Mouse (Mus musculus) monocyte, adult 59 days (primary cell): ENCODE results near the gene Gm6526. TPM values are rescaled to one million over a fixed set of nuclear protein-coding genes. Genes with fewer than 3 reads are reported as not detected.

Experiments
- total RNA-seq, 2 experiments: library from RNA; stranded (reverse); gene quantifications; one replicate each; pipeline ENCODE4 v1.2.4; 2023

The Gm6526 gene
- total RNA-seq = not detected

GRCm38 (mm10) chr14:43747566-43747965, at the start of gene Gm6526:
Gene Gm6526, plus strand, starts transcription at chr14:43747866.

GRCm38 (mm10) chr14:43727385-43727784, 20.3 kb upstream of the Gm6526 start, which contains the start of gene Gm16506:
Gene Gm16506, minus strand, starts transcription at chr14:43727485.

GRCm38 (mm10) chr14:43784645-43785044, 37.0 kb downstream of the Gm6526 start, which contains the start of gene Gm8180:
Gene Gm8180, minus strand, starts transcription at chr14:43784745.

Other genes starting within 250 kb of the Gm6526 start
- not detected for gene Gm5799, start 204.3 kb upstream of the Gm6526 start, total RNA-seq
- not detected for gene Gm17654, start 168.7 kb upstream of the Gm6526 start, total RNA-seq
- gene Gm10375, start 139.9 kb upstream of the Gm6526 start, total RNA-seq = not detected
- not detected for gene Gm8165, start 70.7 kb upstream of the Gm6526 start, total RNA-seq
- 1 to 10 TPM in 1 of 2 experiments, not detected in 1; 1.2 TPM for gene Gm7324, start 50.0 kb upstream of the Gm6526 start, total RNA-seq
- gene Gm16506, start 20.4 kb upstream of the Gm6526 start, total RNA-seq = not detected
- not detected for gene Gm8180, start 36.9 kb downstream of the Gm6526 start, total RNA-seq
- 10 to 100 TPM; 25.4 to 27.6 TPM for gene Ear1, start 127.7 kb downstream of the Gm6526 start, total RNA-seq
- not detected for gene Ear10, start 175.7 kb downstream of the Gm6526 start, total RNA-seq
- gene Gm8113, start 177.5 kb downstream of the Gm6526 start, total RNA-seq = under 1 TPM; 0.39 to 0.76 TPM
- not detected for gene Ang5, start 209.2 kb downstream of the Gm6526 start, total RNA-seq